Mouse (Mus musculus): ENCODE measurements around the gene Smo. TPM values are rescaled to one million over a fixed set of nuclear protein-coding genes. Genes with fewer than 3 reads are reported as not detected.

Smo gene
- polyA plus RNA-seq, 1 experiment from 2014 or later: 46.5 TPM

DNA sequence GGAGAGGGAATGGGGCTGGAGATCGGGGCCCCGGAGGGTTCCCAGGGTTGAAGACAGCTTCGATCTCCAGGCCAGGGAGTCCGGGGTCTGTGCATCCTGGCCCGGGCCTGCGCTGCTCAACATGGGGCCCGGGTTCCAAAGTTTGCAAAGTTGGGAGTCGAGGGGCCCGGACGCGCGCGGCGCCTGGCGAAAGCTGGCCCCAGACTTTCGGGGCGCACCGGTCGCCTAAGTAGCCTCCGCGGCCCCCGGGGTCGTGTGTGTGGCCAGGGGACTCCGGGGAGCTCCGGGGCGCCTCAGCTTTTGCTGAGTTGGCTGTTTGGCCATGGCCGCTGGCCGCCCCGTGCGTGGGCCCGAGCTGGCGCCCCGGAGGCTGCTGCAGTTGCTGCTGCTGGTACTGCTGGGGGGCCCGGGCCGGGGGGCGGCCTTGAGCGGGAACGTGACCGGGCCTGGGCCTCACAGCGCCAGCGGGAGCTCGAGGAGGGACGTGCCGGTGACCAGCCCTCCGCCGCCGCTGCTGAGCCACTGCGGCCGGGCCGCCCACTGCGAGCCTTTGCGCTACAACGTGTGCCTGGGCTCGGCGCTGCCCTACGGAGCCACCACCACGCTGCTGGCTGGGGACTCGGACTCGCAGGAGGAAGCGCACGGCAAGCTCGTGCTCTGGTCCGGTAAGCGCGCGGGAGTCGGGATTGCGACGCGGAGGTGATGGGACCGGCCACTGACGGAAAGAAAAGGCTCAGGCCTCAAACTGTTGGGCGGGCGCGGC lies 567 bp downstream of the Smo start:
- ATAC-seq (replicated peaks; ENCODE audit: low FRiP score, low TSS enrichment, low read depth) (peak; percentile 88), DNase-seq (ENCODE audit: low spot score) (peak; percentile 89)
- H3K4me3 ChIP-seq (ENCODE audit: low read depth, low read length): peak overlapping the region; percentile 82
- H3K9ac ChIP-seq (ENCODE audit: low read length): peak overlapping the region; percentile 99
- WGBS: under 1% methylated on average over 69 of the region's 75 CpGs
- H3K4me1 ChIP-seq (replicated peaks; ENCODE audit: control insufficient read depth, insufficient read depth, low read length): peaks cover 16% of the 10 kb centered on the region; the same call in 1 of the 2 replicates
- peak overlapping the region; percentile 98 for H3K27ac ChIP-seq (ENCODE audit: low read depth)
- no peaks in the 10 kb centered on the region for H3K9me3 ChIP-seq (ENCODE audit: control insufficient read depth, low read length)
- H3K4me2 ChIP-seq (ENCODE audit: low read length): peak overlapping the region; percentile 75
- no peaks in the 10 kb centered on the region for H3K27me3 ChIP-seq (replicated peaks; ENCODE audit: control insufficient read depth, insufficient read depth, low read length)
- H3K36me3 ChIP-seq (ENCODE audit: control insufficient read depth, insufficient read depth, low read length): peaks cover 17% of the 10 kb centered on the region

DNA sequence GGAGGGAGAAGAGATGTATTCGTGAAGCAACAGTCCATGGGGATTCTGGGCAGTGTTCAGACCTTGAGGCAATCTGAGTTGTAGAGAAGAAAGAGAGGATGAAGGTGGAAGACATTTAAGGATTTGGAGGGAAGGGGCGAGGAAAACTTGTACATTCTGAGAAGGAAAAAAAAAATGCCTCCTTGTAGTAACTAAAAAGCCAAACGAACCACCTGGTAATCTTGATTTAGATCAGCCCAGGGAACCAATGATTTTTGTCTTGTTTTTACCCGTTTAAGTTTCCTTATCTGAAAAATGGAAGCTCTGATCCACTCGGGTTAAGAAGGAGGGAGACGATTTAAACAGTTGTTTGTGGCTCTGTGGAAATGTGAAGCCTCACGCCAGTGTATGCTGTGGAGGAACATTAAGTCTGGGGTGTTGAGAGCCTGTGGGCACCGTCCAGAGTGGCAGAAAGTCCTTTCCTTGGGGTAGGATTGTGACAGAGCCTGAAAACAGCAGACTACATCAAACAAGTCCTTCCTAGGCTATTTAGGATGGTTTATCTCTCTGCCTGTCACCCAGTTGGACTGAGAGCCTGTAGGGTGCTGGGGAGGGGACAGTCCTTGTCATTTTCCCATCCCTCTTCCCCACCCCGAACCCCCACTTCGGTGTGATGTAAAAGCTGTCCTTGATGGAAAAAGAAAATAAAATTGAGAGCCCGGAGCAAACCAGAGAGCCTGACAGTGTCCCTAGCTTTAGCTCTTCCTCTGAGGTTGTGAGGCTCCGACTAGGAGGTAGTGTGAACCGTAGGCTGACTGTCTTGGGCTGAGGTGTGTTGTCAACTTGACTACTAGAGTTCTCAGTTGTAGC lies 1.5 kb downstream of the Smo start:
- H3K4me3 ChIP-seq (ENCODE audit: low read depth, low read length): peak overlapping the region; percentile 82
- H3K9me3 ChIP-seq (ENCODE audit: control insufficient read depth, low read length): no peaks in the 10 kb centered on the region
- peak overlapping the region; percentile 75 for H3K4me2 ChIP-seq (ENCODE audit: low read length)
- peak overlapping the region; percentile 98 for H3K27ac ChIP-seq (ENCODE audit: low read depth)
- ATAC-seq (replicated peaks; ENCODE audit: low FRiP score, low TSS enrichment, low read depth) (no peak), DNase-seq (ENCODE audit: low spot score) (no peak)
- H3K9ac ChIP-seq (ENCODE audit: low read length): peak overlapping the region; percentile 99
- no peaks in the 10 kb centered on the region for H3K27me3 ChIP-seq (replicated peaks; ENCODE audit: control insufficient read depth, insufficient read depth, low read length)
- H3K36me3 ChIP-seq (ENCODE audit: control insufficient read depth, insufficient read depth, low read length): peaks cover 17% of the 10 kb centered on the region
- H3K4me1 ChIP-seq (replicated peaks; ENCODE audit: control insufficient read depth, insufficient read depth, low read length): peaks cover 16% of the 10 kb centered on the region; the same call in 1 of the 2 replicates
- 7% methylated on average over 13 of the region's 13 CpGs for WGBS

DNA sequence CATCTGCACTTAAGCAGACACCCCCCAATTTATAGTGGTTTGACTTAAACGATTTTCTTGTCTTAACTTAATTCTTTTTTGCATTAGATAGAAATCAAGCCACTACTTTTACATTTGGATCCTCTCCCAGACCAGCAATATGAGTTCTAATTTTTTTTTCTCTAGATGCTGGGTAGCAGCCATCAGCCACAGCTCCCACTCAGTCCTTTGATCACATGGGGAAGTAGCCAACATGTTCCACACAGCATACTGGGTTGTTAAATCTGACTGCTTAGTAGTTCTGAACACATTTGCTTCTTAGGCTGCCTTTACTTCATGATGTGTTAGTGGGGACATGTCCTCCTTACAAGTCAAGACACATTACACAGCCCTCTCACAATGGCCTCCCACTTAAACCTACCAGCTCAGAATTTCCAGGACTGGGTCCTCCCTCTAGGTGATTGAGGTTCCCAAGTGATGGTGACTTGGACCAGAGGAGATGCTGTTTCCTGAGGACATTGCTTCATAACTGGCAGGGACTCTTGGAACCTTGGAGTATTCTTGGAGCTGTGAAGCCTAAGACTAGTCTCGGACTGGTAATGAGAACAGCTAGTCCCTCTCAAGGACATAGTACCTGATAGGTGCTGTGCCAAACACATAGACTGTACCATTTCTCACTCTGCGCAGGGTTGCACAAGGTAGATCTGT lies 16.3 kb downstream of the Smo start:
- Histone ChIP-seq H3K27ac (ENCODE audit: low read depth) (no peak overlapping the region), H3K9ac (ENCODE audit: low read length) (no peak overlapping the region), H3K4me3 (ENCODE audit: low read depth, low read length) (no peak overlapping the region), H3K4me2 (ENCODE audit: low read length) (no peak overlapping the region), H3K27me3 (replicated peaks; ENCODE audit: control insufficient read depth, insufficient read depth, low read length) (no peaks in the 10 kb centered on the region), H3K4me1 (replicated peaks; ENCODE audit: control insufficient read depth, insufficient read depth, low read length) (no peaks in the 10 kb centered on the region), H3K36me3 (ENCODE audit: control insufficient read depth, insufficient read depth, low read length) (peaks cover 41% of the 10 kb centered on the region), H3K9me3 (ENCODE audit: control insufficient read depth, low read length) (peaks cover 12% of the 10 kb centered on the region)
- no peak for ATAC-seq (replicated peaks; ENCODE audit: low FRiP score, low TSS enrichment, low read depth)
- DNase-seq (ENCODE audit: low spot score): no peak
- 90% methylated on average over 3 of the region's 3 CpGs for WGBS

DNA sequence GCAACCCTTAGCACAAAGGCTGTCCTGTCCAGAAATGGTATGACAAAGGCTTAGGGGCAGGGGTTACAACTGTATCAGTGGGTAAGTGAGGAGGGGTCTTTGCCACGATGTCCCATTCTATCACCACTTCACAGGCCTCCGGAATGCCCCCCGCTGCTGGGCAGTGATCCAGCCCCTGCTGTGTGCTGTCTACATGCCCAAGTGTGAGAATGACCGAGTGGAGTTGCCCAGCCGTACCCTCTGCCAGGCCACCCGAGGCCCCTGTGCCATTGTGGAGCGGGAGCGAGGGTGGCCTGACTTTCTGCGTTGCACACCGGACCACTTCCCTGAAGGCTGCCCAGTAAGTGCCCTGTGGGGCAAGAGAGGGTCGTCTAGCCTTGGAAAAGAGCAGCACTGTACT lies 18.0 kb downstream of the Smo start:
- Histone ChIP-seq H3K9ac (ENCODE audit: low read length) (no peak overlapping the region), H3K9me3 (ENCODE audit: control insufficient read depth, low read length) (peaks cover 5% of the 10 kb centered on the region), H3K27me3 (replicated peaks; ENCODE audit: control insufficient read depth, insufficient read depth, low read length) (no peaks in the 10 kb centered on the region), H3K4me3 (ENCODE audit: low read depth, low read length) (no peak overlapping the region), H3K36me3 (ENCODE audit: control insufficient read depth, insufficient read depth, low read length) (peaks cover 58% of the 10 kb centered on the region), H3K4me1 (replicated peaks; ENCODE audit: control insufficient read depth, insufficient read depth, low read length) (no peaks in the 10 kb centered on the region), H3K4me2 (ENCODE audit: low read length) (no peak overlapping the region), H3K27ac (ENCODE audit: low read depth) (no peak overlapping the region)
- ATAC-seq (replicated peaks; ENCODE audit: low FRiP score, low TSS enrichment, low read depth): no peak
- no peak for DNase-seq (ENCODE audit: low spot score)
- 94% methylated on average over 11 of the region's 11 CpGs for whole genome bisulfite sequencing

DNA sequence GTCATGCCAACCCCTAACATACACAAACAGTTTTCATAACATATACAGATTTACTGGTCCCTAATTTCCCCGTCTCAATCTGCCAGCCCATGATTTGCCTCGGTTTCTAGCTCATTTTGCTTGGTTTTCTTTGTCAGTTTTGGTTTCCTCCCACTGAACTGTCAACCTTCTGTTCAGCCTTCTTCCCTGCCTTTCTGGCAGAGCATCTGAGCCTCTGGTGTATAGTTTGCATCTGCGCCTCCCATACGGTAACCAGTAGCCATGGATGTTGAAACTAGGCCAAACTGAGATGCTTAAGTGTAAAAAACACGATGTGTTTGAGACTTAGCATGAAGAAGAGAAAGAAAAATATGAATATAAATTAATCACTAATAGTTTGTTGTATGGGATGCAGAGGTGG lies 20.7 kb downstream of the Smo start:
- no peaks in the 10 kb centered on the region for H3K27me3 ChIP-seq (replicated peaks; ENCODE audit: control insufficient read depth, insufficient read depth, low read length)
- no peak for DNase-seq (ENCODE audit: low spot score)
- H3K27ac ChIP-seq (ENCODE audit: low read depth): no peak overlapping the region
- no peaks in the 10 kb centered on the region for H3K9me3 ChIP-seq (ENCODE audit: control insufficient read depth, low read length)
- peaks cover 75% of the 10 kb centered on the region for H3K36me3 ChIP-seq (ENCODE audit: control insufficient read depth, insufficient read depth, low read length)
- no peak overlapping the region for H3K4me3 ChIP-seq (ENCODE audit: low read depth, low read length)
- ATAC-seq (replicated peaks; ENCODE audit: low FRiP score, low TSS enrichment, low read depth): no peak
- no peaks in the 10 kb centered on the region for H3K4me1 ChIP-seq (replicated peaks; ENCODE audit: control insufficient read depth, insufficient read depth, low read length)
- 86% methylated on average over 5 of the region's 5 CpGs for WGBS
- H3K9ac ChIP-seq (ENCODE audit: low read length): no peak overlapping the region
- H3K4me2 ChIP-seq (ENCODE audit: low read length): no peak overlapping the region

DNA sequence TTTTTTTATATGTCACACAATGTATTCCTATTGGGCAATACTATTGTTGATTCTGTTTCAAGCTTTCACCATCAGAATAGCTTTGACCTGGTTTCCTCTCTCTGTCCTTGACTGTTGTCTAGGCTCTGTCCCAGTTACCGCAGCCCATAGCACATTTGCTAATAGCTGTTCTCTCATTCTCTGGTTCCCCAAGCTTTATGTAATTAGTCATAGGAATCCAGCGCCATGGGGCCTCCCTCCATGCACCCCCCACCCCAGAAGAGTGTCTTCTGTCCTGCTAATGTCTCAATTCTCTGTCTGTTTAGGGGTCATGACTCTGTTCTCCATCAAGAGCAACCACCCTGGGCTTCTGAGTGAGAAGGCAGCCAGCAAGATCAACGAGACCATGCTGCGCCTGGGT lies 21.2 kb downstream of the Smo start:
- H3K36me3 ChIP-seq (ENCODE audit: control insufficient read depth, insufficient read depth, low read length): peaks cover 75% of the 10 kb centered on the region
- H3K9ac ChIP-seq (ENCODE audit: low read length): no peak overlapping the region
- no peak overlapping the region for H3K27ac ChIP-seq (ENCODE audit: low read depth)
- H3K9me3 ChIP-seq (ENCODE audit: control insufficient read depth, low read length): no peaks in the 10 kb centered on the region
- ATAC-seq (replicated peaks; ENCODE audit: low FRiP score, low TSS enrichment, low read depth): no peak
- no peaks in the 10 kb centered on the region for H3K4me1 ChIP-seq (replicated peaks; ENCODE audit: control insufficient read depth, insufficient read depth, low read length)
- WGBS: 89% methylated on average over 4 of the region's 4 CpGs
- H3K27me3 ChIP-seq (replicated peaks; ENCODE audit: control insufficient read depth, insufficient read depth, low read length): no peaks in the 10 kb centered on the region
- no peak overlapping the region for H3K4me3 ChIP-seq (ENCODE audit: low read depth, low read length)
- no peak for DNase-seq (ENCODE audit: low spot score)
- H3K4me2 ChIP-seq (ENCODE audit: low read length): no peak overlapping the region

DNA sequence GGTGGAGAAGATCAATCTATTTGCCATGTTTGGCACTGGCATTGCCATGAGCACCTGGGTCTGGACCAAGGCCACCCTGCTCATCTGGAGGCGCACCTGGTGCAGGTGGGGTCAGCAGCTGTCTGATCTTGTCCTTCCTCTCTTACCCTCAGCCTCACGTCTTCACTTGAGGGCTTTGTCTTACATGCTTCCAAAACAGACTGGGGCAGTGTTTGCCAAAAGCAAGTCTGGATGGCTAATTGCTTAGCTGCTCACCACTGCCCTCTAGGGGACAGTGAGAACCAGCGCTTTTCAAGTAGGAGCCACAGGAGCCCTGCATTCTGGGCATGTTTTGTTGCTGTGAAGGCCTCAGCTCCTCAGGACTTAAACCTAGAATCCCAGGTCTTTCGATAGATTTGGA lies 23.1 kb downstream of the Smo start:
- Histone ChIP-seq H3K27me3 (replicated peaks; ENCODE audit: control insufficient read depth, insufficient read depth, low read length) (no peaks in the 10 kb centered on the region), H3K36me3 (ENCODE audit: control insufficient read depth, insufficient read depth, low read length) (peaks cover 76% of the 10 kb centered on the region), H3K4me3 (ENCODE audit: low read depth, low read length) (no peak overlapping the region), H3K9ac (ENCODE audit: low read length) (no peak overlapping the region), H3K27ac (ENCODE audit: low read depth) (no peak overlapping the region), H3K4me1 (replicated peaks; ENCODE audit: control insufficient read depth, insufficient read depth, low read length) (no peaks in the 10 kb centered on the region), H3K4me2 (ENCODE audit: low read length) (no peak overlapping the region), H3K9me3 (ENCODE audit: control insufficient read depth, low read length) (no peaks in the 10 kb centered on the region)
- WGBS: 49% methylated on average over 4 of the region's 4 CpGs
- DNase-seq (ENCODE audit: low spot score) (peak; percentile 83), ATAC-seq (replicated peaks; ENCODE audit: low FRiP score, low TSS enrichment, low read depth) (0 out of 2 replicates have a peak, but pooled peaks have one; percentile 41)

DNA sequence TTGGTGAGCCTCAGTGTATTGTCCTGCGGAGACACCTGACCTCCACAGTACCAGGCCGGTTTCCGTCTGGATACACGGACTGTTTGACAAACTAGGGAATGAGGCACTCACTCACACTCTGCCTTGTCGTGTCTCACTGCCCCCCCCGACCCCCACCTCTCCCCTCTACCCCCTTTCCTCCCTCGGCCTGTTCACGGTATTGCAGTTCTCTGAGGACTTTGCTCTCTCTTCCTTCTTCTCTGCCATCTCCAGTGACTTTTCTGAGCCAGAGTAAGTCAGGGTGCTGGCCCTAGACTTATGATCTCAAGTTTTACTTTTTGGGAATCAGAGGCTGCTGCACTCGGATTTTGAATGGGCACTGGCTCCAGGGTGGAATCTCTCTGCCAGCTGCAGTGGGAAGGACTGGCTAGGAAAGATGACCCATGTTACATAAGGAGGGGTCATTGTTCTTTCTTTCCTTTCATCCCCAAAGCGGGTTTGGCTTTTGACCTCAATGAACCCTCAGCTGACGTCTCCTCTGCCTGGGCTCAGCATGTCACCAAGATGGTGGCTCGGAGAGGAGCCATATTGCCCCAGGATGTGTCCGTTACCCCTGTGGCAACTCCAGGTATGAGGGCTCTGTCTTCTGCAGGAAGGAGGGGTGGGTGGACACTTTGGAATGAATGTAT lies 23.8 kb downstream of the Smo start:
- Histone ChIP-seq H3K27me3 (replicated peaks; ENCODE audit: control insufficient read depth, insufficient read depth, low read length) (no peaks in the 10 kb centered on the region), H3K9ac (ENCODE audit: low read length) (no peak overlapping the region), H3K27ac (ENCODE audit: low read depth) (no peak overlapping the region), H3K36me3 (ENCODE audit: control insufficient read depth, insufficient read depth, low read length) (peaks cover 69% of the 10 kb centered on the region), H3K9me3 (ENCODE audit: control insufficient read depth, low read length) (no peaks in the 10 kb centered on the region), H3K4me3 (ENCODE audit: low read depth, low read length) (no peak overlapping the region), H3K4me2 (ENCODE audit: low read length) (no peak overlapping the region), H3K4me1 (replicated peaks; ENCODE audit: control insufficient read depth, insufficient read depth, low read length) (no peaks in the 10 kb centered on the region)
- no peak for ATAC-seq (replicated peaks; ENCODE audit: low FRiP score, low TSS enrichment, low read depth)
- WGBS: 84% methylated on average over 13 of the region's 13 CpGs
- DNase-seq (ENCODE audit: low spot score): no peak

Data from intestine, embryonic 14.5 days (tissue).